ENCODE assay signal across 8 mouse cellular contexts in genomic region chr11:77077792-77078191, GRCm38 (mm10). TPM values are rescaled to one million over a fixed set of nuclear protein-coding genes. Genes with fewer than 3 reads are reported as not detected.
A peak's percentile ranks its signal among the peaks of the same experiment; 100 is the strongest.
DNase-seq lines count a peak whose midpoint lies in the region; ATAC-seq and TF ChIP-seq lines count a peak whose summit lies in the region.

No protein-coding gene starts in this region.

- peak overlapping the region; percentile 90 for H3K27ac ChIP-seq in kidney, embryonic 15.5 days
- peak overlapping the region; percentile 37; the same call in 1 of the 2 replicates for H3K27ac ChIP-seq in liver, embryonic 14.5 days
- peak overlapping the region; percentile 75 for H3K27ac ChIP-seq in stomach, embryonic 14.5 days (ENCODE audit: low read length)

- TF ChIP-seq CTCF in G1E (IDR thresholded peaks at IDR 0.05; ENCODE audit: low read depth, low read length) = no peak
- TF ChIP-seq CTCF in liver, embryonic 14.5 days (IDR thresholded peaks at IDR 0.05; ENCODE audit: low read depth) = no peak

- H3K4me1 ChIP-seq in kidney, embryonic 15.5 days = peaks cover 13% of the 10 kb centered on the region; the same call in 1 of the 2 replicates
- peaks cover 12% of the 10 kb centered on the region for H3K4me1 ChIP-seq in G1E (ENCODE audit: insufficient read depth, low read depth, low read length)
- peaks cover 4 to 5% of the 10 kb centered on the region in 2 experiments; a peak in 3 of 4 replicates for H3K4me1 ChIP-seq in liver, embryonic 14.5 days (replicated peaks; ENCODE audit: control insufficient read depth in 2 of 2, insufficient read depth in 2 of 2, low read length in 1 of 2)
- H3K4me1 ChIP-seq in stomach, embryonic 14.5 days (ENCODE audit: control insufficient read depth, insufficient read depth, low read length) = no peaks in the 10 kb centered on the region

- peaks cover 35% of the 10 kb centered on the region for H3K36me3 ChIP-seq in kidney, embryonic 15.5 days
- peaks cover 33% of the 10 kb centered on the region for H3K36me3 ChIP-seq in G1E (replicated peaks)
- H3K36me3 ChIP-seq in liver, embryonic 14.5 days (replicated peaks; ENCODE audit: control insufficient read depth, insufficient read depth, low read depth) = peaks cover 15% of the 10 kb centered on the region
- H3K36me3 ChIP-seq in stomach, embryonic 14.5 days (ENCODE audit: control insufficient read depth, insufficient read depth, low read length) = peaks cover 16% of the 10 kb centered on the region

- 2% methylated on average over 16 of the region's 16 CpGs for WGBS in kidney, embryonic 15.5 days
- WGBS in liver, embryonic 14.5 days (ENCODE audit: insufficient replicate concordance) = 2% methylated on average over 16 of the region's 16 CpGs
- 2% methylated on average over 16 of the region's 16 CpGs for WGBS in stomach, embryonic 14.5 days

- H3K4me3 ChIP-seq in kidney, embryonic 15.5 days (replicated peaks) = peak overlapping the region; percentile 72
- H3K4me3 ChIP-seq in G1E (ENCODE audit: low read depth, low read length) = peak overlapping the region; percentile 86
- peak overlapping the region; percentile 82 to 95 for H3K4me3 ChIP-seq in liver, embryonic 14.5 days (ENCODE audit: insufficient read depth in 1 of 2, low read depth in 2 of 2, low read length in 2 of 2)
- H3K4me3 ChIP-seq in stomach, embryonic 14.5 days (ENCODE audit: low read depth, low read length) = peak overlapping the region; percentile 92

- no peak for TF ChIP-seq EP300 in liver, embryonic 14.5 days (IDR thresholded peaks at IDR 0.05; ENCODE audit: low read depth)

- no peaks in the 10 kb centered on the region for H3K9me3 ChIP-seq in kidney, embryonic 15.5 days (replicated peaks)
- no peaks in the 10 kb centered on the region for H3K9me3 ChIP-seq in G1E (replicated peaks)
- H3K9me3 ChIP-seq in liver, embryonic 14.5 days (ENCODE audit: control insufficient read depth, low read length) = no peaks in the 10 kb centered on the region
- no peaks in the 10 kb centered on the region for H3K9me3 ChIP-seq in stomach, embryonic 14.5 days (ENCODE audit: control insufficient read depth, low read depth, low read length)

- DNase-seq in kidney, postnatal 14 days = no peak
- peak; percentile 23 for DNase-seq in G1E (ENCODE audit: low spot score)
- peak; percentile 34 for DNase-seq in cerebellum, adult 9-10 months
- DNase-seq in heart, postnatal 4 days = peak; percentile 28
- no peak for DNase-seq in liver, embryonic 14.5 days (ENCODE audit: low read depth in 3 of 3, low spot score in 3 of 3)
- DNase-seq in frontal cortex, postnatal 10 days (ENCODE audit: low spot score in 2 of 2) = no peak

- H3K27me3 ChIP-seq in kidney, embryonic 15.5 days = peaks cover 13% of the 10 kb centered on the region
- peaks cover 13% of the 10 kb centered on the region for H3K27me3 ChIP-seq in G1E (ENCODE audit: insufficient read depth, low read length)
- no peaks in the 10 kb centered on the region; the same call in 1 of the 2 replicates for H3K27me3 ChIP-seq in liver, embryonic 14.5 days (ENCODE audit: control insufficient read depth, insufficient read depth, low read length)
- no peaks in the 10 kb centered on the region for H3K27me3 ChIP-seq in stomach, embryonic 14.5 days (ENCODE audit: control insufficient read depth, insufficient read depth, low read length)

- H3K9ac ChIP-seq in kidney, embryonic 15.5 days = peak overlapping the region; percentile 77
- H3K9ac ChIP-seq in liver, embryonic 14.5 days (replicated peaks) = peak overlapping the region; percentile 84
- H3K9ac ChIP-seq in stomach, embryonic 14.5 days (replicated peaks; ENCODE audit: low read depth, low read length) = peak overlapping the region; percentile 79

- peak overlapping the region; percentile 69 for H3K4me2 ChIP-seq in kidney, embryonic 15.5 days
- H3K4me2 ChIP-seq in liver, embryonic 14.5 days (ENCODE audit: low read depth) = peak overlapping the region; percentile 89
- H3K4me2 ChIP-seq in stomach, embryonic 14.5 days (replicated peaks; ENCODE audit: low read depth, low read length) = peak overlapping the region; percentile 77

- peak; percentile 6; the same call in 1 of the 2 replicates for ATAC-seq in kidney, embryonic 15.5 days (replicated peaks; ENCODE audit: low FRiP score)
- no peak for ATAC-seq in G1E (ENCODE audit: extremely low read depth, insufficient number of reproducible peaks, low FRiP score, poor library complexity, severe bottlenecking)
- ATAC-seq in liver, embryonic 14.5 days (ENCODE audit: insufficient read depth) = peak; percentile 62; the same call in 1 of the 2 replicates
- ATAC-seq in stomach, embryonic 14.5 days (ENCODE audit: insufficient number of reproducible peaks, insufficient read depth, low FRiP score, low read depth) = no peak

RNA-seq across cellular contexts. Expression of gene Nsrp1, which starts 0.4 kb away (rescaled TPM):
- 75.1 and 77.7 TPM in 2 replicates for polyA plus RNA-seq in kidney, embryonic 15.5 days (2015; fragmentation: Nextera tagmentation; extraction: Ambion mirVana)
- total RNA-seq in G1E (2014; fragmentation: Nextera tagmentation) = 74.6 and 77.7 TPM in 2 replicates
- 20.0 and 28.7 TPM in 2 replicates for total RNA-seq in G1E (2017)
- 4.5 and 5.4 TPM in 2 replicates for polyA plus RNA-seq in G1E (2012)
- 10 to 100 TPM; 14.9 to 15.2 TPM for total RNA-seq in heart, postnatal 4 days (2021)
- polyA plus RNA-seq in liver, embryonic 14.5 days (2012; rRNA removed) = 1.8 and 3.8 TPM in 2 replicates
- 22.9 and 23.5 TPM in 2 replicates for polyA plus RNA-seq in liver, embryonic 14.5 days (2014; fragmentation: Nextera tagmentation; extraction: Ambion mirVana)
- 68.4 and 73.0 TPM in 2 replicates for polyA plus RNA-seq in stomach, embryonic 14.5 days (2014; fragmentation: Nextera tagmentation; extraction: Ambion mirVana)

Comparison
In these comparisons a context has a peak if more than half of its experiments do, and no peak if none do; other contexts are left out.
1. ATAC-seq: peak in kidney, embryonic 15.5 days (single experiment) and liver, embryonic 14.5 days (single experiment); none in G1E (single experiment) and stomach, embryonic 14.5 days (single experiment).
2. H3K27ac ChIP-seq: peak in every context shown above with its lines; median percentile 90 in kidney, embryonic 15.5 days; 75 in stomach, embryonic 14.5 days; 37 in liver, embryonic 14.5 days.
3. DNase-seq: peak in G1E (single experiment), cerebellum, adult 9-10 months (single experiment) and heart, postnatal 4 days (single experiment); none in kidney, postnatal 14 days (single experiment), liver, embryonic 14.5 days (0 of 3) and frontal cortex, postnatal 10 days (0 of 2).
4. Peak in every context shown above with its lines, with median percentiles within 50 percentile points of each other: H3K4me2 ChIP-seq, H3K4me3 ChIP-seq and H3K9ac ChIP-seq.